Mouse (Mus musculus) naive thymus-derived CD4-positive, alpha-beta T cell, adult 5 months (primary cell): ENCODE measurements around the gene 4930415L06Rik. TPM values are rescaled to one million over a fixed set of nuclear protein-coding genes. Genes with fewer than 3 reads are reported as not detected.

Source experiments
- polyA plus RNA-seq: library from polyadenylated mRNA; unstranded; fragments of 100-300 nt; shearing (Covaris generic); gene quantifications from one replicate; pipeline ENCODE4 v1.2.1, GENCODE M21; 2017

4930415L06Rik gene
- not detected for polyA plus RNA-seq

DNA sequence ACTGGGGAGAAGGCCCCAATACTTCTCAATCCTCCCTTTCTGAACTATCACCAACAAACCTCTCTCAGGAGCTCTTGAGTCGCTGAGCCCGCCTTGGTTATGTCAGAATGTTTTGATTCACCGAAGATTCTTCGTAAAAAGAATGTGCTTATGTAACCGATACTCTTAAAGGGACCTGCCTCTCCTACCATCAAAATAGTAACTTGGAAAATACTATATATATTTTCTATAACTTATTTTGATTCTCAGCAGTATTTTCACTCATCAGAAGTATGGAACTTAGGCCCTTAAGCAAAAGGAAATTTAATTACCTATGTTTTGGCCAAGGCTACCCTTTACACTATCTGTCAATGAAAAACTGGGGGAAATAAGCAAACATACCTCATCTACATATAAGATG, at the start of gene 4930415L06Rik:
Gene 4930415L06Rik (minus strand): TSS at position 101 of the 400 bp plus-strand sequence.

Other genes starting within 250 kb of the 4930415L06Rik start
- not detected for gene 4932429P05Rik, start 180.6 kb downstream of the 4930415L06Rik start, polyA plus RNA-seq